ENCODE assay signal across 8 mouse cellular contexts in genomic region chr4:130292271-130292670, GRCm38 (mm10). TPM values are rescaled to one million over a fixed set of nuclear protein-coding genes. Genes with fewer than 3 reads are reported as not detected.
A peak's percentile ranks its signal among the peaks of the same experiment; 100 is the strongest.
DNase-seq lines count a peak whose midpoint lies in the region; ATAC-seq and TF ChIP-seq lines count a peak whose summit lies in the region.

No protein-coding gene starts in this region.

- peak; percentile 76 for ATAC-seq in kidney, embryonic 14.5 days (ENCODE audit: low FRiP score, low TSS enrichment)
- no peak for ATAC-seq in liver, embryonic 12.5 days

- H3K9me3 ChIP-seq in kidney, embryonic 14.5 days (ENCODE audit: control insufficient read depth, low read length): no peaks in the 10 kb centered on the region
- no peaks in the 10 kb centered on the region for H3K9me3 ChIP-seq in liver, embryonic 12.5 days (replicated peaks)

- no peaks in the 10 kb centered on the region for H3K4me1 ChIP-seq in heart, adult 2 months (ENCODE audit: control insufficient read depth, insufficient read depth, low read length)
- H3K4me1 ChIP-seq in kidney, embryonic 14.5 days (ENCODE audit: control insufficient read depth, insufficient read depth, low read length): no peaks in the 10 kb centered on the region
- H3K4me1 ChIP-seq in liver, embryonic 12.5 days: peaks cover 42% of the 10 kb centered on the region

- no peak overlapping the region for H3K4me3 ChIP-seq in heart, adult 2 months
- H3K4me3 ChIP-seq in kidney, embryonic 14.5 days (ENCODE audit: low read length): no peak overlapping the region
- H3K4me3 ChIP-seq in liver, embryonic 12.5 days: no peak overlapping the region

- H3K4me2 ChIP-seq in kidney, embryonic 14.5 days (replicated peaks; ENCODE audit: low read depth, low read length): no peak overlapping the region
- H3K4me2 ChIP-seq in liver, embryonic 12.5 days: no peak overlapping the region

- 0 out of 2 replicates have a peak, but pooled peaks have one; percentile 56 for TF ChIP-seq EP300 in heart, adult 2 months (IDR thresholded peaks at IDR 0.05; ENCODE audit: insufficient read depth, low read depth, low read length)

- DNase-seq in 3T3-L1 (ENCODE audit: low read depth, low spot score) (peak; percentile 86), WW6 (ENCODE audit: low read depth, low spot score) (peak; percentile 59)
- peak; percentile 92 for DNase-seq in embryo, embryonic 10 days (ENCODE audit: low spot score)
- DNase-seq in heart, adult 2 months: peak; percentile 60 to 77
- DNase-seq in natural killer cell, adult 2 months (ENCODE audit: low spot score in 2 of 2): peak; percentile 35 to 61
- peak; percentile 63 for DNase-seq in testis, postnatal 14 days (ENCODE audit: low spot score)

- H3K79me2 ChIP-seq in heart, adult 2 months (replicated peaks; ENCODE audit: control insufficient read depth, insufficient read depth, low read length): no peaks in the 10 kb centered on the region

- no peak for TF ChIP-seq POLR2A in heart, adult 2 months (IDR thresholded peaks at IDR 0.05; ENCODE audit: insufficient read depth, low read depth, low read length)

- WGBS in heart, adult 2 months: 1% methylated on average over 4 of the region's 4 CpGs
- WGBS in kidney, embryonic 14.5 days: 2% methylated on average over 4 of the region's 4 CpGs
- 3% methylated on average over 4 of the region's 4 CpGs for WGBS in liver, embryonic 12.5 days (ENCODE audit: insufficient replicate concordance)

- H3K9ac ChIP-seq in heart, adult 2 months (ENCODE audit: low read depth, low read length): no peak overlapping the region
- no peak overlapping the region for H3K9ac ChIP-seq in kidney, embryonic 14.5 days (ENCODE audit: low read depth, low read length)
- no peak overlapping the region for H3K9ac ChIP-seq in liver, embryonic 12.5 days

- H3K36me3 ChIP-seq in heart, adult 2 months (ENCODE audit: control insufficient read depth, insufficient read depth, low read length): no peaks in the 10 kb centered on the region
- H3K36me3 ChIP-seq in kidney, embryonic 14.5 days (ENCODE audit: control insufficient read depth, insufficient read depth, low read length): no peaks in the 10 kb centered on the region
- no peaks in the 10 kb centered on the region for H3K36me3 ChIP-seq in liver, embryonic 12.5 days

- H3K27ac ChIP-seq in heart, adult 2 months: no peak overlapping the region
- no peak overlapping the region for H3K27ac ChIP-seq in kidney, embryonic 14.5 days (ENCODE audit: low read depth, low read length)
- 0 out of 2 replicates have a peak overlapping the region, but pooled peaks have one; percentile 11 for H3K27ac ChIP-seq in liver, embryonic 12.5 days

- H3K27me3 ChIP-seq in heart, adult 2 months (ENCODE audit: control insufficient read depth, insufficient read depth, low read length): no peaks in the 10 kb centered on the region
- H3K27me3 ChIP-seq in kidney, embryonic 14.5 days (ENCODE audit: control insufficient read depth, insufficient read depth, low read length): no peaks in the 10 kb centered on the region; the same call in 1 of the 2 replicates
- H3K27me3 ChIP-seq in liver, embryonic 12.5 days (replicated peaks): peaks cover 30% of the 10 kb centered on the region

- TF ChIP-seq CTCF in heart, adult 2 months (IDR thresholded peaks at IDR 0.05): peak; percentile 94

- intact Hi-C loops in heart, adult 2 months (cut with DNase I): loop anchor here (1.0 kb wide), 2 partner anchors 28 to 93 kb away; no protein-coding TSS in a partner anchor

RNA-seq across cellular contexts. Expression of gene Serinc2, which starts 13.3 kb away (rescaled TPM):
- 1 to 10 TPM; 1.8 to 2.8 TPM for total RNA-seq in heart, adult 2 months (2021)
- 1.4 and 1.8 TPM in 2 replicates for polyA plus RNA-seq in heart, adult 2 months (2012; rRNA removed)
- polyA plus RNA-seq in kidney, embryonic 14.5 days (2014; fragmentation: Nextera tagmentation; extraction: Ambion mirVana): 42.7 and 44.9 TPM in 2 replicates
- polyA plus RNA-seq in liver, embryonic 12.5 days (2016; fragmentation: Nextera tagmentation; extraction: Ambion mirVana): 1.7 and 3.1 TPM in 2 replicates

RNA-seq across cellular contexts. Expression of gene Fabp3, which starts 16.1 kb away (rescaled TPM):
- total RNA-seq in heart, adult 2 months (2021): 1,000 to 10,000 TPM; 5,566 to 6,234 TPM
- polyA plus RNA-seq in heart, adult 2 months (2012; rRNA removed): 6,657 and 8,958 TPM in 2 replicates
- 15.7 and 16.0 TPM in 2 replicates for polyA plus RNA-seq in kidney, embryonic 14.5 days (2014; fragmentation: Nextera tagmentation; extraction: Ambion mirVana)
- polyA plus RNA-seq in liver, embryonic 12.5 days (2016; fragmentation: Nextera tagmentation; extraction: Ambion mirVana): 1.3 and 1.5 TPM in 2 replicates

RNA-seq across cellular contexts. Expression of gene Gm10570, which starts 16.2 kb away (rescaled TPM):
- not detected for total RNA-seq in heart, adult 2 months (2021)
- 0.27 and 0.73 TPM in 2 replicates for polyA plus RNA-seq in heart, adult 2 months (2012; rRNA removed)
- polyA plus RNA-seq in kidney, embryonic 14.5 days (2014; fragmentation: Nextera tagmentation; extraction: Ambion mirVana): not detected in 2 replicates
- not detected in 2 replicates for polyA plus RNA-seq in liver, embryonic 12.5 days (2016; fragmentation: Nextera tagmentation; extraction: Ambion mirVana)

Comparison
In these comparisons a context has a peak if more than half of its experiments do, and no peak if none do; other contexts are left out.
1. RNA of gene Serinc2, which starts 13.3 kb away (polyA plus RNA-seq): 42.7 to 44.9 TPM in kidney, embryonic 14.5 days; 1.7 to 3.1 TPM in liver, embryonic 12.5 days and 1.4 to 1.8 TPM in heart, adult 2 months; every median in the first group is over 10 times any median in the second.
2. RNA of gene Fabp3, which starts 16.1 kb away (polyA plus RNA-seq): 6,657 to 8,958 TPM in heart, adult 2 months; 15.7 to 16.0 TPM in kidney, embryonic 14.5 days and 1.3 to 1.5 TPM in liver, embryonic 12.5 days; every median in the first group is over 100 times any median in the second.
3. Peak in every context shown above with its lines, with median percentiles within 50 percentile points of each other: DNase-seq.